Mouse (Mus musculus) C2C12 (cell line): ENCODE results near the gene Gm10135. TPM values are rescaled to one million over a fixed set of nuclear protein-coding genes. Genes with fewer than 3 reads are reported as not detected.

ENCODE experiments used
- H3K27me3 ChIP-seq: one replicate; pipeline ENCODE4 v1.6.1; 2011; ENCODE audit not compliant: control insufficient read depth, insufficient read depth, insufficient read length
- H3K36me3 ChIP-seq: one replicate; pipeline ENCODE4 v1.6.1; 2011; ENCODE audit not compliant: control insufficient read depth, insufficient read depth
- H3K4me3 ChIP-seq: one replicate; pipeline ENCODE4 v1.5.1; 2011; ENCODE audit warnings: mild to moderate bottlenecking, control low read depth; ENCODE audit not compliant: poor library complexity, insufficient read depth, severe bottlenecking
- H3K79me2 ChIP-seq: one replicate; pipeline ENCODE4 v1.6.1; 2011; ENCODE audit not compliant: control insufficient read depth, insufficient read depth
- H3K79me3 ChIP-seq: one replicate; pipeline ENCODE4 v1.6.1; 2011; ENCODE audit warnings: low read depth, control low read depth
- H3ac ChIP-seq: one replicate; pipeline ENCODE3; 2011; ENCODE audit warnings: low read depth; ENCODE audit not compliant: control insufficient read depth, insufficient read length
- CEBPB ChIP-seq: IDR thresholded peaks from one replicate; pipeline ENCODE4 v1.6.1; 2011; ENCODE audit warnings: low read depth, mild to moderate bottlenecking, control low read depth, moderate library complexity
- CTCF ChIP-seq: IDR thresholded peaks from one replicate; pipeline ENCODE4 v1.5.1; 2011; ENCODE audit not compliant: control insufficient read depth, insufficient read depth, insufficient read length
- FOSL1 ChIP-seq: IDR thresholded peaks from one replicate; pipeline ENCODE4 v1.8.0; 2011; ENCODE audit warnings: mild to moderate bottlenecking, low read length; ENCODE audit not compliant: poor library complexity, insufficient read depth, severe bottlenecking
- MAX ChIP-seq: IDR thresholded peaks from one replicate; pipeline ENCODE4 v1.6.1; 2011; ENCODE audit warnings: mild to moderate bottlenecking, control low read depth
- MYOD1 ChIP-seq: IDR thresholded peaks from one replicate; pipeline ENCODE4 v1.6.1; 2011; ENCODE audit warnings: low read depth; ENCODE audit not compliant: control insufficient read depth, insufficient read length
- MYOG ChIP-seq: IDR thresholded peaks from one replicate; pipeline ENCODE4 v1.6.1; 2011; ENCODE audit not compliant: control insufficient read depth, insufficient read length; ENCODE audit errors: extremely low read depth
- USF1 ChIP-seq: IDR thresholded peaks from one replicate; pipeline ENCODE4 v1.6.1; 2011; ENCODE audit warnings: low read depth, mild to moderate bottlenecking, control low read depth, moderate library complexity
- polyA plus RNA-seq: library from polyadenylated mRNA; unstranded; fragments of >200 nt; fragmentation: generic; extraction: Trizol; gene quantifications from one replicate; pipeline ENCODE4 v1.2.1, GENCODE M21; 2012; ENCODE audit warnings: missing spikeins

Gm10135 gene
- polyA plus RNA-seq, 1 experiment = not detected

- no peaks in the 10 kb centered on the region for H3K79me2 ChIP-seq
- H3ac ChIP-seq = no peak overlapping the region
- H3K36me3 ChIP-seq = no peaks in the 10 kb centered on the region
- no peaks in the 10 kb centered on the region for H3K79me3 ChIP-seq
- no peaks in the 10 kb centered on the region for H3K27me3 ChIP-seq
- no peak for TF ChIP-seq USF1
- H3K4me3 ChIP-seq = no peak overlapping the region
Measured at GRCm38 (mm10) chr5:72994424-72994823, 19.9 kb upstream of the Gm10135 start.

- Histone ChIP-seq H3K4me3 (no peak overlapping the region), H3ac (no peak overlapping the region), H3K27me3 (no peaks in the 10 kb centered on the region), H3K36me3 (no peaks in the 10 kb centered on the region), H3K79me3 (no peaks in the 10 kb centered on the region), H3K79me2 (no peaks in the 10 kb centered on the region)
- TF ChIP-seq MYOD1 (no peak), CEBPB (no peak), FOSL1 (no peak), CTCF (no peak), MAX (no peak), MYOG (no peak), USF1 (no peak)
Measured at GRCm38 (mm10) chr5:72992474-72992873, 18.0 kb upstream of the Gm10135 start.

GRCm38 (mm10) chr5:72989756-72990155, 15.3 kb upstream of the Gm10135 start:
- no peak for TF ChIP-seq MYOD1
- no peak for TF ChIP-seq MAX
- no peak for TF ChIP-seq CTCF
- TF ChIP-seq FOSL1 = no peak
- no peak for TF ChIP-seq CEBPB
- no peak for TF ChIP-seq USF1
- TF ChIP-seq MYOG = no peak
- Histone ChIP-seq H3K79me3 (no peaks in the 10 kb centered on the region), H3K4me3 (no peak overlapping the region), H3K27me3 (no peaks in the 10 kb centered on the region), H3ac (no peak overlapping the region), H3K79me2 (no peaks in the 10 kb centered on the region), H3K36me3 (no peaks in the 10 kb centered on the region)

GRCm38 (mm10) chr5:72987786-72988185, 13.3 kb upstream of the Gm10135 start:
- Histone ChIP-seq H3K27me3 (no peaks in the 10 kb centered on the region), H3K79me3 (no peaks in the 10 kb centered on the region), H3K36me3 (no peaks in the 10 kb centered on the region), H3ac (no peak overlapping the region), H3K79me2 (no peaks in the 10 kb centered on the region), H3K4me3 (no peak overlapping the region)
- no peak for TF ChIP-seq USF1
- TF ChIP-seq MYOD1 = no peak
- no peak for TF ChIP-seq CEBPB
- TF ChIP-seq CTCF = no peak
- no peak for TF ChIP-seq MYOG
- no peak for TF ChIP-seq FOSL1
- no peak for TF ChIP-seq MAX

GRCm38 (mm10) chr5:72984091-72984490, 9.6 kb upstream of the Gm10135 start:
- no peak for TF ChIP-seq USF1
- no peak for TF ChIP-seq MAX
- no peak for TF ChIP-seq CEBPB
- no peak for TF ChIP-seq MYOD1
- no peak for TF ChIP-seq CTCF
- TF ChIP-seq MYOG = no peak
- no peak for TF ChIP-seq FOSL1
- Histone ChIP-seq H3K4me3 (no peak overlapping the region), H3K27me3 (no peaks in the 10 kb centered on the region), H3K36me3 (peaks cover 15% of the 10 kb centered on the region), H3K79me3 (no peaks in the 10 kb centered on the region), H3K79me2 (no peaks in the 10 kb centered on the region), H3ac (no peak overlapping the region)

GRCm38 (mm10) chr5:72976539-72976938, 2.0 kb upstream of the Gm10135 start:
- H3K79me3 ChIP-seq = no peaks in the 10 kb centered on the region
- H3K4me3 ChIP-seq = no peak overlapping the region
- TF ChIP-seq MYOD1 = no peak
- no peak for TF ChIP-seq USF1
- no peak for TF ChIP-seq CTCF
- TF ChIP-seq MYOG = no peak
- no peak for TF ChIP-seq FOSL1
- no peak for TF ChIP-seq CEBPB
- no peak for TF ChIP-seq MAX
- peaks cover 50% of the 10 kb centered on the region for H3K36me3 ChIP-seq
- no peak overlapping the region for H3ac ChIP-seq
- H3K79me2 ChIP-seq = no peaks in the 10 kb centered on the region
- no peaks in the 10 kb centered on the region for H3K27me3 ChIP-seq

GRCm38 (mm10) chr5:72975996-72976395, 1.5 kb upstream of the Gm10135 start:
- Histone ChIP-seq H3K36me3 (peaks cover 50% of the 10 kb centered on the region), H3K79me3 (no peaks in the 10 kb centered on the region), H3K27me3 (no peaks in the 10 kb centered on the region), H3K79me2 (no peaks in the 10 kb centered on the region), H3K4me3 (no peak overlapping the region), H3ac (no peak overlapping the region)
- TF ChIP-seq USF1 (no peak), MYOG (no peak), MYOD1 (no peak), MAX (no peak), CTCF (no peak), CEBPB (no peak), FOSL1 (no peak)
